Mouse (Mus musculus) liver, embryonic 14.5 days (tissue): ENCODE results near the gene Trmt61a. TPM values are rescaled to one million over a fixed set of nuclear protein-coding genes. Genes with fewer than 3 reads are reported as not detected.

Source experiments
- ATAC-seq: fragments of 200-750 bp; cut with Nextera tagmentation; 2 replicates; pipeline ENCODE4 v1.8.0; 2017; ENCODE audit warnings: moderate number of reproducible peaks, mild to moderate bottlenecking, moderate library complexity; ENCODE audit not compliant: insufficient read depth
- DNase-seq, 3 experiments: peaks; one replicate each; pipeline ENCODE4 v3.0.0-alpha.2; 2012 to 2013; ENCODE audit warnings: low read depth in 3 of 3, low spot score in 3 of 3
- H3K27ac ChIP-seq: fragments of 300-500 bp; sonication (generic); 2 replicates; pipeline ENCODE4 v1.5.1; 2014; ENCODE audit warnings: moderate library complexity, mild to moderate bottlenecking, control low read depth, inconsistent platforms
- H3K27me3 ChIP-seq: fragments of 300-500 bp; sonication (generic); 2 replicates; pipeline ENCODE4 v1.6.1; 2014; ENCODE audit warnings: mild to moderate bottlenecking, low read length, moderate library complexity; ENCODE audit not compliant: control insufficient read depth, insufficient read depth
- H3K36me3 ChIP-seq: fragments of 300-500 bp; sonication (generic); replicated peaks from 2 replicates; pipeline ENCODE4 v1.6.1; 2014; ENCODE audit warnings: low read depth; ENCODE audit not compliant: control insufficient read depth, insufficient read depth
- H3K4me1 ChIP-seq, 2 experiments: fragments of 200-500 bp in 1 of 2; fragments of 300-500 bp in 1 of 2; sonication (generic) in 1 of 2; replicated peaks; 2 replicates each; pipeline ENCODE4 v1.6.1; 2012 to 2014; ENCODE audit warnings: antibody characterized with exemption in 1 of 2, inconsistent platforms in 1 of 2, low read length in 1 of 2; ENCODE audit not compliant: control insufficient read depth in 2 of 2, insufficient read depth in 2 of 2
- H3K4me2 ChIP-seq: fragments of 300-500 bp; sonication (generic); 2 replicates; pipeline ENCODE4 v1.6.1; 2014; ENCODE audit warnings: low read depth, mild to moderate bottlenecking, control low read depth, moderate library complexity
- H3K4me3 ChIP-seq, 2 experiments: fragments of 200-500 bp in 1 of 2; fragments of 300-500 bp in 1 of 2; sonication (generic) in 1 of 2; 2 replicates each; pipeline ENCODE4 v1.5.1; 2012 to 2014; ENCODE audit warnings: low read depth in 2 of 2, low read length in 2 of 2, mild to moderate bottlenecking in 2 of 2, control low read depth in 1 of 2, inconsistent platforms in 1 of 2, moderate library complexity in 1 of 2; ENCODE audit not compliant: insufficient read depth in 1 of 2
- H3K9ac ChIP-seq: fragments of 300-500 bp; sonication (generic); replicated peaks from 2 replicates; pipeline ENCODE4 v1.6.1; 2014; ENCODE audit warnings: mild to moderate bottlenecking, control low read depth, moderate library complexity
- H3K9me3 ChIP-seq: fragments of 300-500 bp; sonication (generic); 2 replicates; pipeline ENCODE4 v1.6.1; 2016; ENCODE audit warnings: low read length, mixed read lengths; ENCODE audit not compliant: control insufficient read depth
- CTCF ChIP-seq: IDR thresholded peaks from 2 replicates; pipeline ENCODE4 v1.5.1; 2016; ENCODE audit warnings: antibody characterized with exemption, low read depth, control low read depth
- EP300 ChIP-seq: IDR thresholded peaks from 2 replicates; pipeline ENCODE4 v1.6.1; 2016; ENCODE audit warnings: antibody characterized with exemption, low read depth
- WGBS: fragments of 180-500 bp; shearing (Covaris S2); extraction: QIAGEN DNeasy Blood & Tissue Kit; methylation state at CpG from one replicate; pipeline ENCODE4 v1.1.7; 2014; ENCODE audit not compliant: insufficient replicate concordance; 5-methylcytosine and 5-hydroxymethylcytosine counted together
- polyA plus RNA-seq, 2 experiments: library from polyadenylated mRNA; depleted of rRNA in 1 of 2; stranded (reverse) in 1 of 2; unstranded in 1 of 2; fragments of >200 nt; fragmentation: Nextera tagmentation in 1 of 2; extraction: Ambion mirVana in 1 of 2; gene quantifications; 2 replicates each; pipeline versions ENCODE4 v1.2.1 to v1.2.3; 2012 to 2014

Trmt61a gene
- polyA plus RNA-seq, 2 experiments, result 3.3 to 19.3 TPM

DNA sequence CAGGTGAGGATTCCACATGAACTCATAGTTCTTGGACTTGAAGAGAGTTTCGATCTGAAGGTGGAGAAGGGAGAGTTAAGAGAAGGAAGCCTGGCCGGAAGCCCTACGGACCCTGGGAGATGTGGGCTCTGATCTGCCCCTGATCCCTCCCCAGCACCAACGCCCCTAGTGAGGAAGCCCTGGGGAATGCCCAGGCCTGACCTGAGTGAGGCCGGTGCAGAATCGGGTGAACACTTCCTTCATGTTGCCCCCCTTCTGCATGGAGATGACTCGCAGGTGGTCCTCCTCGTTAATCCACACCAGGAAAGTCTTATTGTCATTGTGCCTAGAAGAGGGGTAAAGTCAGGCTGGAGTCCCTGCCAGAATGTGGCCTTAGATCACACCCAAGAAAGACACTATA lies 7.9 kb upstream of the Trmt61a start:
- 43% methylated on average over 8 of the region's 8 CpGs for WGBS
- H3K27me3 ChIP-seq, result peaks cover 52% of the 10 kb centered on the region
- TF ChIP-seq EP300, result no peak
- TF ChIP-seq CTCF, result no peak
- H3K36me3 ChIP-seq, result no peaks in the 10 kb centered on the region
- no peak overlapping the region for H3K9ac ChIP-seq
- H3K9me3 ChIP-seq, result no peaks in the 10 kb centered on the region
- H3K4me1 ChIP-seq, result 0 out of 4 replicates have a peak, but pooled peaks cover 0 to 3% of the 10 kb centered on the region in 2 experiments
- no peak for DNase-seq
- ATAC-seq, result no peak
- H3K27ac ChIP-seq, result no peak overlapping the region
- no peak overlapping the region for H3K4me2 ChIP-seq
- H3K4me3 ChIP-seq, result no peak overlapping the region

- Histone ChIP-seq H3K4me1 (peaks cover 0 to 5% of the 10 kb centered on the region in 2 experiments; a peak in 1 of 4 replicates), H3K36me3 (no peaks in the 10 kb centered on the region), H3K4me3 (peak overlapping the region in 1 of 2 experiments; percentile 48; a peak in 2 of 4 replicates), H3K9ac (no peak overlapping the region), H3K9me3 (no peaks in the 10 kb centered on the region), H3K27ac (no peak overlapping the region), H3K27me3 (peaks cover 52% of the 10 kb centered on the region), H3K4me2 (peak overlapping the region; percentile 56)
- DNase-seq (no peak), ATAC-seq (no peak)
- no peak for TF ChIP-seq CTCF
- TF ChIP-seq EP300, result no peak
- 17% methylated on average over 25 of the region's 29 CpGs for WGBS
Observed at GRCm38 (mm10) chr12:111670371-111670971, 7.4 kb upstream of the Trmt61a start.

DNA sequence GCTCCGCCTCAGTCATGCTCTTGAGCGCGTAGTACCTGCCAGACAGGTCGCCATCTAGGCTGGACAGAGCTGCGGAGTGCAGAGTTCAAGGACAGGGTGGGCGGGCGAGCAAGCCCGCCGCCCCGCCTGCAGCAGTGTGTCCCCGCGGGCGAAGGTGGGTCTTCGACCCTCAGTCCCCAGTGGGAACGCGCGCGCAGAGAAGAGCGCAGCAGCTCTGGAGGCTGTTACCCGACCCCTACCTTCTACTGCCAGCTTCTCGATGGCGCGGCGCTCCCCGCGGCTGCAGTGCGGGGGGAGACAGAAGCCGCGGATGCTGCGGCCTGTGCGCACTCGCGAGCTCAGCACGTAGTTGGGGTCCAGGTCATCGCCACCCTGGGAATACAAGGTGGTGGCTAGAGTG lies 6.9 kb upstream of the Trmt61a start:
- H3K4me1 ChIP-seq, result peaks cover 0 to 5% of the 10 kb centered on the region in 2 experiments; a peak in 1 of 4 replicates
- no peak for TF ChIP-seq EP300
- no peak for TF ChIP-seq CTCF
- peaks cover 52% of the 10 kb centered on the region for H3K27me3 ChIP-seq
- no peak overlapping the region for H3K9ac ChIP-seq
- H3K4me2 ChIP-seq, result peak overlapping the region; percentile 56
- no peak overlapping the region for H3K27ac ChIP-seq
- WGBS, result 2% methylated on average over 33 of the region's 35 CpGs
- DNase-seq, result no peak
- ATAC-seq, result no peak
- peak overlapping the region; percentile 22 to 48 for H3K4me3 ChIP-seq
- no peaks in the 10 kb centered on the region for H3K36me3 ChIP-seq
- H3K9me3 ChIP-seq, result no peaks in the 10 kb centered on the region

- H3K9me3 ChIP-seq, result no peaks in the 10 kb centered on the region
- H3K27me3 ChIP-seq, result peaks cover 52% of the 10 kb centered on the region
- no peak for ATAC-seq
- no peak overlapping the region for H3K27ac ChIP-seq
- no peak for DNase-seq
- H3K4me3 ChIP-seq, result peak overlapping the region; percentile 22 to 48
- no peaks in the 10 kb centered on the region for H3K36me3 ChIP-seq
- H3K4me2 ChIP-seq, result peak overlapping the region; percentile 56
- peaks cover 0 to 5% of the 10 kb centered on the region in 2 experiments; a peak in 1 of 4 replicates for H3K4me1 ChIP-seq
- 1% methylated on average over 34 of the region's 34 CpGs for WGBS
- TF ChIP-seq EP300 (no peak), CTCF (no peak)
- H3K9ac ChIP-seq, result no peak overlapping the region
Observed at GRCm38 (mm10) chr12:111671431-111671902, 6.4 kb upstream of the Trmt61a start.

DNA sequence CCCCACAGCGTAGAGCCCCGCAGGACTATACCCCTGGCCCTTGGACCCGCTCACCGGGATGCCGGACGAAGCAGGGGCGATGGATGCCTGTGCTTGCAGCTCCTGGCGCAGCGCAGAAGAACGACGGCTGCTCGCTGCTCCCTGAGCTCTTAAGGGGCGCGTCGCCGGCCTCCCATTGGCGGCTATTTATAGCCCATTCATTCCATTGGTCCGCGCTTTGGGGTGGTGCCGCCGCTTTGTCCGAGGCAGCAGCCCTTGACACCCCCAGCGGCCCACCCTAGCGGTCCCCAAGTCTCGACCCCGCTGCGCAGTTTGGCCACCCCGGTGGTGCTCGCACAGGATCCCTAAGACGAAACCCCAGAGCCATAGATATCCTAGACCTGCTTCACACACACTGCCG lies 5.7 kb upstream of the Trmt61a start, which contains the start of gene Ckb:
Gene Ckb, minus strand, starts transcription at position 163 of the 400 bp plus-strand sequence.
- H3K9ac ChIP-seq, result no peak within 1 kb of the TSS
- ATAC-seq, result no peak
- WGBS, result under 1% methylated on average over 31 of the region's 31 CpGs
- peaks cover 52% of the 10 kb centered on the region for H3K27me3 ChIP-seq
- no peak for DNase-seq
- no peak within 1 kb of the TSS for H3K27ac ChIP-seq
- peaks cover 0 to 6% of the 10 kb centered on the region in 2 experiments; a peak in 2 of 4 replicates for H3K4me1 ChIP-seq
- no peak for TF ChIP-seq EP300
- no peak for TF ChIP-seq CTCF
- H3K36me3 ChIP-seq, result no peaks in the 10 kb centered on the region
- peak within 1 kb of the TSS; percentile 56 for H3K4me2 ChIP-seq
- H3K9me3 ChIP-seq, result no peaks in the 10 kb centered on the region
- H3K4me3 ChIP-seq, result peak within 1 kb of the TSS; percentile 22 to 48
